Mouse (Mus musculus) midbrain, embryonic 12.5 days (tissue): ENCODE results near the gene Hsh2d. TPM values are rescaled to one million over a fixed set of nuclear protein-coding genes. Genes with fewer than 3 reads are reported as not detected.

Experiments used
- ATAC-seq: fragments of 200-750 bp; cut with Nextera tagmentation; 2 replicates; pipeline ENCODE4 v1.8.0; 2017; ENCODE audit warnings: low read depth, moderate TSS enrichment, moderate library complexity; ENCODE audit not compliant: low FRiP score
- H3K27ac ChIP-seq: fragments of 300-500 bp; sonication (generic); replicated peaks from 2 replicates; pipeline ENCODE4 v1.5.1; 2016; ENCODE audit warnings: mild to moderate bottlenecking
- H3K27me3 ChIP-seq: fragments of 300-500 bp; sonication (generic); 2 replicates; pipeline ENCODE4 v1.6.1; 2016; ENCODE audit warnings: mild to moderate bottlenecking
- H3K36me3 ChIP-seq: fragments of 300-500 bp; sonication (generic); 2 replicates; pipeline ENCODE4 v1.6.1; 2016
- H3K4me1 ChIP-seq: fragments of 300-500 bp; sonication (generic); 2 replicates; pipeline ENCODE4 v1.6.1; 2016
- H3K4me2 ChIP-seq: fragments of 300-500 bp; sonication (generic); replicated peaks from 2 replicates; pipeline ENCODE4 v1.6.1; 2016; ENCODE audit warnings: mild to moderate bottlenecking, moderate library complexity
- H3K4me3 ChIP-seq: fragments of 300-500 bp; sonication (generic); 2 replicates; pipeline ENCODE4 v1.5.1; 2016; ENCODE audit warnings: mild to moderate bottlenecking
- H3K9ac ChIP-seq: fragments of 300-500 bp; sonication (generic); replicated peaks from 2 replicates; pipeline ENCODE4 v1.6.1; 2016; ENCODE audit warnings: mild to moderate bottlenecking, moderate library complexity
- H3K9me3 ChIP-seq: fragments of 300-500 bp; sonication (generic); 2 replicates; pipeline ENCODE4 v1.6.1; 2016; ENCODE audit warnings: mild to moderate bottlenecking
- WGBS: fragments of 180-500 bp; shearing (Covaris S2); methylation state at CpG from one replicate; pipeline ENCODE4 v1.1.7; 2016; 5-methylcytosine and 5-hydroxymethylcytosine counted together
- polyA plus RNA-seq: library from polyadenylated mRNA; unstranded; fragments of >200 nt; fragmentation: Nextera tagmentation; extraction: Ambion mirVana; gene quantifications from 2 replicates; pipeline ENCODE4 v1.2.1, GENCODE M21; 2016

The Hsh2d gene
- not detected in 2 replicates for polyA plus RNA-seq

DNA sequence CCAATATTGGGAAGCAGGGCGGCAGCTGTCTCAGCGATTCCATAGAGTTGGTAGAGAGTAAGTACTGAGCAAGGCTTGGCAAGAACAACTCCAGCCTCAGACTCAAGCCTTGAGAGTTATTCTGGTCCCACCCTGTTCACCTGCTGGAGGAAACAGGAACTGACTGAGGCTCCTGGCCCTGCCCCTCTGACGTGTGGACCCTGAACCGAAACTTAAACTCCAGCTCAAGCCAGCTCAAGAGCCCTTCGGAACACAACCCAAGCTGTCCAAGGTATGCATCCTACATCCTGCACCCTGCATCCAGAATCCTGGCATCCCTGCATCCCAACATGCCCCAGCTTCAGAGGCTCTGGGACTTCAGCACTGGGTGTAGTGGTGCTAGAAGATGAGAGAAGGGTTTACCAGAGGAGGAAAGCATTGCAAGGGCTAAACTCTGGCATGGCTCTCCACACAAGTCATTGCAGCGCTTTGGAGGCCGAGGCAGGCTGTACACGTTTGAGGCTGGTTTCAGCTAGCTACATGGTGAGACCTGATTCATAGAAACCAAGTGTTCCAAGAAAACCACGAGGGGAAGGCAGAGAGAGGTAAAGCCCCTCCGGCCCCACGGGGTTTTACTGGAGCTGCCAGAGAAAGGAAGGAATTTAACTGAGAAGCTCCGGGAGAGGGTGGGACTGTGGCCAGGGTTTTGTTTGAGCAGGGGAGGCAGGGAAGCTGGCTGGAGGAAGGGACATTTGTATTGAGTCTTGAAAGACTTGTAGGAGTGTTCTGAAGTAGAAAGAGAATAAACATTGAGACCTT, at the start of gene Hsh2d:
Gene Hsh2d (plus strand): TSS at position 222 of the 798 bp plus-strand sequence.
- H3K9me3 ChIP-seq = no peaks in the 10 kb centered on the region
- no peaks in the 10 kb centered on the region for H3K4me1 ChIP-seq
- H3K4me2 ChIP-seq = no peak within 1 kb of the TSS
- 72% methylated on average over 12 of the region's 12 CpGs for whole genome bisulfite sequencing
- no peak within 1 kb of the TSS for H3K9ac ChIP-seq
- no peak within 1 kb of the TSS for H3K27ac ChIP-seq
- no peak for ATAC-seq
- no peak within 1 kb of the TSS for H3K4me3 ChIP-seq
- no peaks in the 10 kb centered on the region for H3K27me3 ChIP-seq
- H3K36me3 ChIP-seq = no peaks in the 10 kb centered on the region

DNA sequence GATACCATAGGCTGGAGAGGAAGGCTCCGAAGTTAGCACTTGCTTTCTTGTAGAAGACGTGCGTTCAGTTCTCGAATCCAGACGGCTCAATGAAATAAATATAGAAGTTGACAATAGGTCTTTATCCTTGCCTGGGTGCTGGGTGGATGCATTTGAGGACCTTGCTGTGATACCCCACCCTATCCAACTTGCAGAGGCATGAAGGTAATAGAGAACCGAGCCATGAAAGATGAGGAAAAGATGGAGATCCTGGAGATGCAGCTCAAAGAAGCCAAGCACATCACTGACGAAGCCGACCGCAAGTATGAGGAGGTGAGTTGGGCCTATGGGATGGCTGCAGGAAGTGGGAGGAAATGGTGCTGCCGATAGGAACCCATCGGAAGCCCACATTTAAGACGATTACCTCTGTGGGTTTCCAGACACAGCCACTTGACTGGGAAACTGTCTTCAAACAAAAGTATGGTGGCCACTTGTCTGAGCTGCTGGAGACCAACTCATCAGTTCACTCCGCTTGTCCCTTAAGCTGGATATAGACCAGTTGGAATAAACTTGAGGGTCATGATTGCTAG, 46.1 kb upstream of the Hsh2d start:
- Histone ChIP-seq H3K4me2 (no peak overlapping the region), H3K9me3 (no peaks in the 10 kb centered on the region), H3K27me3 (no peaks in the 10 kb centered on the region), H3K27ac (no peak overlapping the region), H3K36me3 (peaks cover 93% of the 10 kb centered on the region), H3K4me1 (no peaks in the 10 kb centered on the region), H3K4me3 (no peak overlapping the region), H3K9ac (no peak overlapping the region)
- no peak for ATAC-seq
- 92% methylated on average over 13 of the region's 13 CpGs for WGBS

DNA sequence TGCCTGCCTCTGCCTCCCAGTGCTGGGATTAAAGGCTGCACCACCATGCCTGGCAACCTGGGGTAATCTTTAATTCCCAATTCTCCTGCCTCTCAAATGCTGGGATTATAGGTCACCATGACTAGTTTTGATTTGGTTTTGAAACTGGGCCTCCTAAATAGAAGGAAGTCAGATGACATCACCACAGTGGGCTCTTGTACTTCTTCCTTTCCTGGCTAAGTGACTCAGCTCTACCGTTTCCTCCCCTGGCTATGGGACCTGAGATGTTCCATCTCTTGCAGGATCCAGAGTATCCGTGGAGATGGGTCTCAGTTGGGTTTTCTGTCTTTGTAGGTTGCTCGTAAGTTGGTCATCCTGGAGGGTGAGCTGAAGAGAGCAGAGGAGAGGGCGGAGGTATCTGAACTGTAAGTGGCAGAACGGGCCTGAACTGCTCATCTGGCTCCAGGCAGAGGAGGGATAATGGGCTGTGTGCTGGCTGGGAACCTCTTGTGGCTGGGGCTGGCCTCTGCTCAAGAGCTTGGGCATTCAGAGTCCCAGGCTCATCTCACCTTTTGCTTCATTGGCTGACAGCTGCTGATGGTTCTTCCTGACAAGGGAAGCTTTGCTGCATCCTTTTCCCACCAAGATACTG, 45.0 kb upstream of the Hsh2d start:
- Histone ChIP-seq H3K9me3 (no peaks in the 10 kb centered on the region), H3K9ac (no peak overlapping the region), H3K36me3 (peaks cover 90% of the 10 kb centered on the region), H3K4me1 (no peaks in the 10 kb centered on the region), H3K27me3 (no peaks in the 10 kb centered on the region), H3K27ac (no peak overlapping the region), H3K4me2 (no peak overlapping the region), H3K4me3 (no peak overlapping the region)
- ATAC-seq = no peak
- 87% methylated on average over 5 of the region's 5 CpGs for WGBS

DNA sequence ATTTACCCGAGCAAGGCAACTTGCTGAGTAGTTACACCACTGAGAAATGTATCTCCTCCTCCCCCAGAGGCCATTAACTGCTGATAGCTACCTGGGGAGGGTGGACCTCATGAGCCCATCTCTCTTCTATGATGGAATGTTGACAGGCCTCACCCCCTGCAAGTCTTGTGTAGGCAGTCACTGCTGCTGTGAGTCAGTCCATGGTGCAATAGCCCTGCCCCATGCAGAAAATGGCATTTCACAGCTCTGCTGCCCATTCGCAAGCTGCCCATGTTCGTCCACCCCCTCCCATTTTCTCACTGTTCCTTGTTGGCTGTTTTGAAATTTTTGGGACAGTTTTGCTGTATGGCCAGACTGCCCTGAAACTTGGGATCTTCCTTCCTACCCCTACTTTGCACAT, 43.9 kb upstream of the Hsh2d start:
- Histone ChIP-seq H3K27ac (no peak overlapping the region), H3K9me3 (no peaks in the 10 kb centered on the region), H3K4me1 (no peaks in the 10 kb centered on the region), H3K36me3 (peaks cover 89% of the 10 kb centered on the region), H3K4me3 (no peak overlapping the region), H3K9ac (no peak overlapping the region), H3K27me3 (no peaks in the 10 kb centered on the region), H3K4me2 (no peak overlapping the region)
- 82% methylated on average over 3 of the region's 3 CpGs for WGBS
- no peak for ATAC-seq

DNA sequence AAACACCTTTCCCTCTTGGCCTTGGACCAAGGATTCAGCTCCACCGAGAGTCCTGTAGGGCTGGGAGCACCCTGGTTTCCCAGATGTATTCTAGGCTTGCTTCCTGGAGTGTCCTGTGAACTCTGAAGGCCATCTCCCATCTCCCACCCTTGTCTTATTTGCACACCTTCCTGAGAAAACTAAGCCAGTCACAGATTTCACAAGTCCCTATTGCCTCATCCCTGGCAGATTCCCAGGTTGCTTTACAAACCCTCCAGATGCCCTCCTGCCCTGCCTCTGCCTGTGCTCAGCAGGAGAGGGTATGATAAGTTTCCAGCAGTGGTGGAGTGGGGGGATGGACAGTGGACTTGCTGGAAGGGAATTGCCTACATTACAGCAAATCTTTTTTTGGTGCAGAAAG, 43.4 kb upstream of the Hsh2d start:
- Histone ChIP-seq H3K9ac (no peak overlapping the region), H3K27ac (no peak overlapping the region), H3K4me3 (no peak overlapping the region), H3K27me3 (no peaks in the 10 kb centered on the region), H3K36me3 (peaks cover 85% of the 10 kb centered on the region), H3K4me2 (no peak overlapping the region), H3K9me3 (no peaks in the 10 kb centered on the region), H3K4me1 (no peaks in the 10 kb centered on the region)
- no peak for ATAC-seq
- 81% methylated on average over 1 of the region's 1 CpGs for WGBS

DNA sequence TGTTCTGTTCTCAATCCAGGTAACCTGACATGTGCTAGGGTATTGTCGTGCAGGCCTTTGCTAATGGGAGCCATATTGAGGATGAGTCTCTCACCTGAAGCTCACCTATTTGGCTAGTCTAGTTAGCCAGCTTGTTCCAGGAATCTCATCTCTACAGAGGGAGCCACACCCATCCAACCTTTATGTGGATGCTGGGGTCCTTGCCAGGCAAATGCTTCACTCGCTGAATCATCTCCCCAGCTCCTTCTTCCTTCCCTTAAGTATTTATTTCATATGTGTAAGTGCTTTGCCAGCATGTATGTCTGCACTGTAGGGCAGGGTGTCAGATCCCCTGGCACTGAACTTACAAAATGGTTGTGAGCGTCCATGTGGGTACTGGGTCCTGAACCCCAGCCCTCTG, 42.9 kb upstream of the Hsh2d start:
- Histone ChIP-seq H3K27me3 (no peaks in the 10 kb centered on the region), H3K9ac (no peak overlapping the region), H3K4me1 (no peaks in the 10 kb centered on the region), H3K4me2 (no peak overlapping the region), H3K9me3 (no peaks in the 10 kb centered on the region), H3K36me3 (peaks cover 85% of the 10 kb centered on the region), H3K27ac (no peak overlapping the region), H3K4me3 (no peak overlapping the region)
- 92% methylated on average over 3 of the region's 3 CpGs for WGBS
- ATAC-seq = no peak

DNA sequence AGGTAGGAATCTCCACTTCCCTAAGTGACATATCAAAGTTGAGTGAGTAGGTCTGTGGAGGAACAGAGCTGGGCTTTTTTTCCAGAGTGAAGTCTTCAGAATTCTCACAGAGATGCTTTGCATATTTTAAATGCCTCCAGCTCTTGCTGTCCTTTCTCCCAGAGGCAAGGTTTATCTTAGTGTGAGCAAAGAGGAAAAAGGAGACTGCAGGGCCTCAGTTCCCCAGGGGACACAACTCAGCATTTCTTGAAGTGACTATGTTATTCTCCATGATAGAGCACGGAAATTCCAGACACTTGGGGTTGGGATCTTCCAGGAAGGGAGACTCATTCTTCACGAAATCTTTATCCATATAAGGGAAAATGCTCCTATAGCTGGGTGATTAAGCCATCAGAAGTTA, 42.2 kb upstream of the Hsh2d start:
- 88% methylated on average over 2 of the region's 2 CpGs for WGBS
- ATAC-seq = no peak
- Histone ChIP-seq H3K4me2 (no peak overlapping the region), H3K27me3 (no peaks in the 10 kb centered on the region), H3K9me3 (no peaks in the 10 kb centered on the region), H3K27ac (no peak overlapping the region), H3K9ac (no peak overlapping the region), H3K4me3 (no peak overlapping the region), H3K36me3 (peaks cover 85% of the 10 kb centered on the region), H3K4me1 (no peaks in the 10 kb centered on the region)

DNA sequence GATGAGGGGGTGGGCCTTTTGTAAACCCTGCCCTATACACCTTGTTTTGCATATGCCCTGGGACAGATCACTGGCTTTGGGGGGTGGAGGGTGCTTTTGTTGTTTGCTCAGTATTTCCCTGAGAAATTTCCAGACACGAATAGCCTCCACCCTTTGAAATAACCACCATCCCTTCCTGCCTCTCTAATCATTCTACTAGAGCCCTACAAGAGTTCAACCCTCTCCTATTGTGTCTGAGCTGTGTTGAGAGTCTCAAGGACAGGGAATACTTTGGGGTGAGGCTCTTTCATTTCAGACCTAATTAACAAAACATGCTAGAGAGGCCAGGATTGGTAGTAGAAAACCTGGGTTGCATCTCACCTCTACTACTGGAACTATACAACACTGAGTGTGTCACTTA, 40.4 kb upstream of the Hsh2d start:
- peaks cover 85% of the 10 kb centered on the region for H3K36me3 ChIP-seq
- no peak overlapping the region for H3K4me3 ChIP-seq
- no peak overlapping the region for H3K27ac ChIP-seq
- H3K27me3 ChIP-seq = no peaks in the 10 kb centered on the region
- no peak overlapping the region for H3K4me2 ChIP-seq
- H3K4me1 ChIP-seq = no peaks in the 10 kb centered on the region
- no peaks in the 10 kb centered on the region for H3K9me3 ChIP-seq
- H3K9ac ChIP-seq = no peak overlapping the region
- ATAC-seq = no peak
- 100% methylated on average over 1 of the region's 1 CpGs for WGBS

DNA sequence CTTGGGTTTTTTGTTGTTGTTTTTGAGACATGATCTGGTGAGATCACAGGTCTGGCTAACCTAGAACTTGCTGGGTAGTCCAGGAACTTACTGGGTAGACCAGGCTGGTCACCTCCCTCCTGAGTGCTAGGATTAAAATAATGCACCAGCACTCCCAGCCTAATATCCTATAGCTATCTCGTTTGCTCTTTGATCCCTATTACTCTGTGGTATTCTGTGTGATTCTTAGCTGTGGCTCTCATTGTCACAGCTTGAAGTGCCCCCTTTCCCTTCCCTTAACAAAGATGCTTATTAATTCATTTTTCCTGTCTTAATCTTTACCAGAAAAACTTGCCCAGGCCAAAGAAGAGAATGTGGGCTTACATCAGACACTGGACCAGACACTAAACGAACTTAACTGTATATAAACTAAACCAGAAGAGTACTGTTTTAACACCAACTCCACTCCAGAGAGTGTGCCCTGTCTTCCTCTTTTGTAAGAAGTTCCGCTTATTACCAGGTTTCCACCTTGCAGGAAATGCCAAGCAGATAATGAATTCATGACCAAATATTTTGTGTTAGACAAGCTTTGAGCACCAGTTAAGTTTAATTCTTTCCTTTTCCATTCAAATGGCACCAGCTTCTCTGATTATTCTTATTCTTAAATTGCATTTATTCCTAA, 37.9 kb upstream of the Hsh2d start:
- 85% methylated on average over 3 of the region's 3 CpGs for WGBS
- Histone ChIP-seq H3K4me3 (no peak overlapping the region), H3K36me3 (peaks cover 63% of the 10 kb centered on the region), H3K9ac (no peak overlapping the region), H3K27ac (no peak overlapping the region), H3K9me3 (no peaks in the 10 kb centered on the region), H3K4me2 (no peak overlapping the region), H3K4me1 (no peaks in the 10 kb centered on the region), H3K27me3 (no peaks in the 10 kb centered on the region)
- no peak for ATAC-seq

DNA sequence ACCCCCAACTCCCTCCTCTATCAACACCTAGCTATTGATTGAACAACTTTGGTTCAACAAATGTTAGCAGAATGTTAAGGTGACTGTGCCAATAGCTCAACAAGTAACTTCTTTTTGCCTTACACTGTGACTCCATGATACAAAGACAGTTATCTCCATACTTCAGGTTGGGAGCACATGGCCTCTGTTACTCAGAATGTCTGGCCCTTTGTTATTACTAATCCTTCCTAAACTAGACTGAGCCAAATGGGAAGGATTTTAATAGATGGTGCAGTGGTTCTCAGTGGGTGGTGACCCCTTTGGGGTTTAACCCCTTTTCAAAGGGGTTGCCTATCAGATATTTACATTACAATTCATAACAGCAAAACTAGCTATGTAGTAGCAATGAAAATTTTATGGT, 36.1 kb upstream of the Hsh2d start:
- Histone ChIP-seq H3K4me3 (no peak overlapping the region), H3K36me3 (peaks cover 46% of the 10 kb centered on the region), H3K4me1 (no peaks in the 10 kb centered on the region), H3K27ac (no peak overlapping the region), H3K9me3 (no peaks in the 10 kb centered on the region), H3K9ac (no peak overlapping the region), H3K4me2 (no peak overlapping the region), H3K27me3 (no peaks in the 10 kb centered on the region)
- no peak for ATAC-seq

DNA sequence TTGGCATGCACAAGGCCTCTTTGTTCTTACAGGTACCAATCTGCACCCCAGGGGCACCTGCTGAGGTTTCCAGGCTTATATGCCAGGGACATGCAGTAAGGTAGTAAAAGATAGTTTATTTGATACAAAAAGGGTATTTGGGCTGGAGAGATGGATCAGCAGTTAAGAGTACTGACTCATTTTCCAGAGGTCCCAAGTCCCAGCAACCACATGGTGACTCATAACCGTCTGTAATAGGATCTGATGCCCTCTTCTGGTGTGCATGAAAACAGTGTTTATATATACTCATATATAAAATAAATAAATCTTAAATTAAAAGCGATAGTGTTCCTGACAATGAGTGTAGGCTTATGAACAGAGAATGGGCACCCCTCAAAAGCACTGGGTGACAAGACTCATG, 31.3 kb upstream of the Hsh2d start:
- 0 out of 2 replicates have a peak, but pooled peaks cover 7% of the 10 kb centered on the region for H3K36me3 ChIP-seq
- no peak for ATAC-seq
- H3K27me3 ChIP-seq = no peaks in the 10 kb centered on the region
- no peak overlapping the region for H3K27ac ChIP-seq
- WGBS = 89% methylated on average over 2 of the region's 2 CpGs
- H3K9me3 ChIP-seq = no peaks in the 10 kb centered on the region
- H3K4me2 ChIP-seq = no peak overlapping the region
- H3K4me1 ChIP-seq = peaks cover 15% of the 10 kb centered on the region
- no peak overlapping the region for H3K4me3 ChIP-seq
- no peak overlapping the region for H3K9ac ChIP-seq

DNA sequence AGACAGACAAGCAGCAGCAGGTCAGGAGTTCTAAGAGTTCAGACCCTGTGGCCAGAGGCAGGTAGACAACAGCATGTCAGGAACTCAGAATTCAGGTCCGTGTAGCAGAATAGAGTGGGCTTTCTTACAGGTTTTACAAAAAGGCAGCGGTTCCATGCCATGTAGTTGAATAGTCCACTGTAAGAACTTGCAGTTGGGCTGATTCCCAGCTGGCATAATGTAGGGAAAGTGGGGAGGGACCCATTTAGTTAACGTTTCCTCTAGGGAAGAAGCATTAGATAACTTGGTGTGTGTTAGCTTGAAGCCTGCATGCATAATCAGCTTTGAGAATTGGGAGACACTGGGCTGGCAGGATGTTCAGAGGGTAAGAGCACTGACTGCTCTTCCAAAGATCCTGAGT, 30.7 kb upstream of the Hsh2d start:
- no peaks in the 10 kb centered on the region for H3K9me3 ChIP-seq
- no peak overlapping the region for H3K9ac ChIP-seq
- no peak overlapping the region for H3K4me3 ChIP-seq
- H3K27ac ChIP-seq = no peak overlapping the region
- peaks cover 15% of the 10 kb centered on the region for H3K4me1 ChIP-seq
- H3K36me3 ChIP-seq = 0 out of 2 replicates have a peak, but pooled peaks cover under 1% of the 10 kb centered on the region
- no peak overlapping the region for H3K4me2 ChIP-seq
- H3K27me3 ChIP-seq = no peaks in the 10 kb centered on the region
- ATAC-seq = no peak
- 81% methylated on average over 3 of the region's 3 CpGs for WGBS
